In the genomic region with DNA sequence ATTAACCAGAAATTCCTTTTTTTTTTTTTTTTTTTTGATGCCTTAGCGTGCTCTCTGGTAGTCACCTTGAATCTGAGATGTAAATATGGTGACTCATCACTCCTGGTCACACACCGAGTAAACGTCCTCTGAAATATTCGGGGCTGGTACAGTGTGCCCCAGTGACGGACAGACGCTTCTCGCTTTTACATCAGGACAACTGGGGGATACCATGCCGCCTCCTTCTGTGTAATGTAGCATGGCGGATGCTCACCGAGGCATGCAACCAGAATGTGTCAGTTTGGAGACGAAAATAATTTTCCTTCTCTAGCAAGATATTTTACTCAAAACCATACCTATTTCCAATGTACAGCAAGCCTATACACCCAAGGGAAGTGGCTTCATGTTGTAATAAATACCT, we compare ENCODE assay signal across 18 mouse cellular contexts. TPM values are rescaled to one million over a fixed set of nuclear protein-coding genes. Genes with fewer than 3 reads are reported as not detected.
DNase-seq lines count a peak whose midpoint lies in the region; ATAC-seq and TF ChIP-seq lines count a peak whose summit lies in the region.
"Had no signal": no experiment of that assay in that cellular context is flagged by ENCODE, and none has a peak within 500 bp of the region (broad histone marks: within the 10 kb centered on the region; RNA-seq: fewer than 3 reads in every experiment).

No protein-coding gene starts in this region.

- peak; percentile 60 for DNase-seq in hindbrain, postnatal 0 days (ENCODE audit: low spot score)
- DNase-seq in hindbrain, embryonic 11.5 days (ENCODE audit: low spot score), result no peak
- DNase-seq in brain, embryonic 14.5 days (ENCODE audit: low read depth), result peak; percentile 57
- peak; percentile 73 to 75 for DNase-seq in cerebellum, adult 18-20 months
- DNase-seq in cerebellum, postnatal 36 days, result peak; percentile 61 to 72
- DNase-seq in stomach, postnatal 0 days (ENCODE audit: low spot score), result no peak
- no peak for DNase-seq in heart, postnatal 25 days (ENCODE audit: low spot score)
- DNase-seq: adrenal gland, postnatal 25 days; gastrocnemius, postnatal 10 days; heart, adult 18-20 months; kidney, adult 8-10 months; kidney, postnatal 25 days had no signal

- peak overlapping the region; percentile 22 for H3K4me2 ChIP-seq in hindbrain, postnatal 0 days (ENCODE audit: low read depth, low read length)
- H3K4me2 ChIP-seq in hindbrain, embryonic 11.5 days (replicated peaks; ENCODE audit: low read depth, low read length), result no peak overlapping the region
- H3K4me2 ChIP-seq in stomach, postnatal 0 days (replicated peaks; ENCODE audit: low read depth), result no peak overlapping the region
- H3K4me2 ChIP-seq: liver, embryonic 15.5 days; neural tube, embryonic 12.5 days had no signal

- H3K4me1 ChIP-seq in hindbrain, postnatal 0 days (ENCODE audit: insufficient read depth, low read length), result no peaks in the 10 kb centered on the region
- no peaks in the 10 kb centered on the region for H3K4me1 ChIP-seq in hindbrain, embryonic 11.5 days (replicated peaks; ENCODE audit: control insufficient read depth, insufficient read depth, low read length)
- H3K4me1 ChIP-seq in stomach, postnatal 0 days (replicated peaks; ENCODE audit: control insufficient read depth, insufficient read depth), result no peaks in the 10 kb centered on the region
- H3K4me1 ChIP-seq: liver, embryonic 15.5 days; neural tube, embryonic 12.5 days had no signal

- TF ChIP-seq CTCF in hindbrain, postnatal 0 days (IDR thresholded peaks at IDR 0.05; ENCODE audit: low read depth), result no peak
- no peak for TF ChIP-seq CTCF in brain, embryonic 14.5 days (IDR thresholded peaks at IDR 0.05; ENCODE audit: borderline replicate concordance, extremely low read depth, insufficient read depth, insufficient read length)
- no peak for TF ChIP-seq CTCF in stomach, postnatal 0 days (IDR thresholded peaks at IDR 0.05; ENCODE audit: low read depth)

- TF ChIP-seq EP300 in stomach, postnatal 0 days (optimal IDR thresholded peaks at IDR 0.05), result no peak

- H3K9ac ChIP-seq in hindbrain, postnatal 0 days (replicated peaks; ENCODE audit: low read length), result no peak overlapping the region
- no peak overlapping the region for H3K9ac ChIP-seq in hindbrain, embryonic 11.5 days (ENCODE audit: low read depth, low read length)
- H3K9ac ChIP-seq in stomach, postnatal 0 days (ENCODE audit: low read length), result no peak overlapping the region
- H3K9ac ChIP-seq: liver, embryonic 15.5 days; neural tube, embryonic 12.5 days had no signal

- no peak for TF ChIP-seq POLR2A in brain, embryonic 14.5 days (IDR thresholded peaks at IDR 0.05; ENCODE audit: borderline replicate concordance, extremely low read depth, insufficient read depth, insufficient read length, poor library complexity, severe bottlenecking)

- 47% methylated on average over 11 of the region's 11 CpGs for WGBS in hindbrain, postnatal 0 days
- WGBS in hindbrain, embryonic 11.5 days, result 84% methylated on average over 11 of the region's 11 CpGs
- 83% methylated on average over 11 of the region's 11 CpGs for WGBS in stomach, postnatal 0 days

- intact Hi-C loops in heart, postnatal 25 days (cut with DNase I), result no loop called here

- H3K27ac ChIP-seq in hindbrain, postnatal 0 days, result peak overlapping the region; percentile 69
- H3K27ac ChIP-seq in hindbrain, embryonic 11.5 days (ENCODE audit: low read depth, low read length), result no peak overlapping the region
- no peak overlapping the region for H3K27ac ChIP-seq in stomach, postnatal 0 days (replicated peaks)
- H3K27ac ChIP-seq: liver, embryonic 15.5 days; neural tube, embryonic 12.5 days had no signal

- no peak overlapping the region for H3K4me3 ChIP-seq in hindbrain, postnatal 0 days (ENCODE audit: low read length)
- H3K4me3 ChIP-seq in hindbrain, embryonic 11.5 days (ENCODE audit: low read depth, low read length), result no peak overlapping the region
- H3K4me3 ChIP-seq in stomach, postnatal 0 days (ENCODE audit: low read depth, low read length), result no peak overlapping the region
- H3K4me3 ChIP-seq: liver, embryonic 15.5 days; neural tube, embryonic 12.5 days had no signal

- H3K27me3 ChIP-seq in hindbrain, postnatal 0 days (ENCODE audit: insufficient read depth, low read length), result no peaks in the 10 kb centered on the region
- no peaks in the 10 kb centered on the region for H3K27me3 ChIP-seq in hindbrain, embryonic 11.5 days (ENCODE audit: control insufficient read depth, insufficient read depth, low read length)
- no peaks in the 10 kb centered on the region for H3K27me3 ChIP-seq in stomach, postnatal 0 days (ENCODE audit: control insufficient read depth, insufficient read depth, low read length)
- H3K27me3 ChIP-seq: liver, embryonic 15.5 days; neural tube, embryonic 12.5 days had no signal

- peak; percentile 76 for ATAC-seq in hindbrain, postnatal 0 days
- ATAC-seq in hindbrain, embryonic 11.5 days (ENCODE audit: low FRiP score), result no peak
- no peak for ATAC-seq in stomach, postnatal 0 days (ENCODE audit: low FRiP score, low TSS enrichment)
- ATAC-seq: lung, postnatal 0 days had no signal

- no peaks in the 10 kb centered on the region for H3K36me3 ChIP-seq in hindbrain, postnatal 0 days (ENCODE audit: insufficient read depth, low read length)
- no peaks in the 10 kb centered on the region for H3K36me3 ChIP-seq in hindbrain, embryonic 11.5 days (ENCODE audit: control insufficient read depth, insufficient read depth, low read length)
- no peaks in the 10 kb centered on the region for H3K36me3 ChIP-seq in stomach, postnatal 0 days (ENCODE audit: control insufficient read depth, insufficient read depth, low read length)
- H3K36me3 ChIP-seq: liver, embryonic 15.5 days; neural tube, embryonic 12.5 days had no signal

- H3K9me3 ChIP-seq in hindbrain, postnatal 0 days (ENCODE audit: low read length), result no peaks in the 10 kb centered on the region
- H3K9me3 ChIP-seq in hindbrain, embryonic 11.5 days (ENCODE audit: control insufficient read depth, low read length), result no peaks in the 10 kb centered on the region
- no peaks in the 10 kb centered on the region for H3K9me3 ChIP-seq in stomach, postnatal 0 days (ENCODE audit: control insufficient read depth, low read length)
- H3K9me3 ChIP-seq: liver, embryonic 15.5 days; neural tube, embryonic 12.5 days had no signal

RNA-seq across cellular contexts. Expression of gene Barhl2, which starts 37.6 kb away (rescaled TPM):
- 11.4 and 14.9 TPM in 2 replicates for total RNA-seq in hindbrain, postnatal 0 days (2014; rRNA removed)
- polyA plus RNA-seq in hindbrain, postnatal 0 days (2015; fragmentation: Nextera tagmentation; extraction: Ambion mirVana), result 1.6 and 2.1 TPM in 2 replicates
- 2.0 and 3.3 TPM in 2 replicates for polyA plus RNA-seq in hindbrain, embryonic 11.5 days (2014; fragmentation: Nextera tagmentation; extraction: Ambion mirVana)
- 18.0 and 26.0 TPM in 2 replicates for polyA plus RNA-seq in brain, embryonic 14.5 days (2012; rRNA removed)
- polyA plus RNA-seq in stomach, postnatal 0 days (2015; fragmentation: Nextera tagmentation; extraction: Ambion mirVana), result not detected in 2 replicates
- not detected for total RNA-seq in heart, postnatal 25 days (2021)
- total RNA-seq: adrenal gland, postnatal 25 days; ES-E14; gastrocnemius, postnatal 10 days; heart, adult 18-20 months; megakaryocyte progenitor cell, adult 5-6 weeks had no signal
- polyA plus RNA-seq: heart, embryonic 14.5 days; liver, embryonic 15.5 days; lung, postnatal 0 days had no signal

Comparison
In these comparisons a context has a peak if more than half of its experiments do, and no peak if none do; other contexts are left out.
1. DNase-seq: peak in hindbrain, postnatal 0 days (single experiment), brain, embryonic 14.5 days (single experiment), cerebellum, adult 18-20 months (2 of 2) and cerebellum, postnatal 36 days (2 of 2); none in hindbrain, embryonic 11.5 days (single experiment), stomach, postnatal 0 days (single experiment) and heart, postnatal 25 days (single experiment).